Mouse (Mus musculus) erythroid progenitor cell, adult 5-6 weeks (primary cell): ENCODE data around the gene Taco1. TPM values are rescaled to one million over a fixed set of nuclear protein-coding genes. Genes with fewer than 3 reads are reported as not detected.

ENCODE experiments used
- total RNA-seq, 2 experiments: library from RNA; stranded (forward) in 1 of 2; stranded (reverse) in 1 of 2; fragments of 150-400 nt in 1 of 2; fragments of 186-747, 209-891 nt in 1 of 2; gene quantifications; 2 replicates each; pipeline versions ENCODE4 v1.2.3 to v1.2.4; 2015 to 2017; ENCODE audit warnings: low replicate concordance in 2 of 2

Gene Taco1
- total RNA-seq, 2 experiments from 2014 or later = 5.9 to 6.8 TPM

Other genes with a start within 250 kb of the Taco1 start
- gene Cyb561, start 112.7 kb upstream of the Taco1 start, total RNA-seq (2015; ENCODE audit: low replicate concordance) = 3.4 TPM in 1 of 2 replicates, not detected in the other
- gene Cyb561, start 112.7 kb upstream of the Taco1 start, total RNA-seq (2017; ENCODE audit: low replicate concordance) = 1.5 TPM in 1 of 2 replicates, not detected in the other
- gene Ace, start 98.1 kb upstream of the Taco1 start, total RNA-seq (2015; ENCODE audit: low replicate concordance) = 1.8 and 2.1 TPM in 2 replicates
- gene Ace, start 98.1 kb upstream of the Taco1 start, total RNA-seq (2017; ENCODE audit: low replicate concordance) = 1.1 and 1.2 TPM in 2 replicates
- gene Ace3, start 71.4 kb upstream of the Taco1 start, total RNA-seq (2015; ENCODE audit: low replicate concordance) = not detected in 2 replicates
- not detected in 2 replicates for gene Ace3, start 71.4 kb upstream of the Taco1 start, total RNA-seq (2017; ENCODE audit: low replicate concordance)
- not detected in 2 replicates for gene Kcnh6, start 57.9 kb upstream of the Taco1 start, total RNA-seq (2015; ENCODE audit: low replicate concordance)
- gene Kcnh6, start 57.9 kb upstream of the Taco1 start, total RNA-seq (2017; ENCODE audit: low replicate concordance) = not detected in 2 replicates
- gene Dcaf7, start 29.2 kb upstream of the Taco1 start, total RNA-seq (2015; ENCODE audit: low replicate concordance) = 25.2 and 28.1 TPM in 2 replicates
- gene Dcaf7, start 29.2 kb upstream of the Taco1 start, total RNA-seq (2017; ENCODE audit: low replicate concordance) = 26.9 and 36.5 TPM in 2 replicates
- 9.6 and 11.5 TPM in 2 replicates for gene Map3k3, start 18.6 kb downstream of the Taco1 start, total RNA-seq (2015; ENCODE audit: low replicate concordance)
- gene Map3k3, start 18.6 kb downstream of the Taco1 start, total RNA-seq (2017; ENCODE audit: low replicate concordance) = 5.7 and 6.2 TPM in 2 replicates
- not detected in 2 replicates for gene Gm10840, start 94.8 kb downstream of the Taco1 start, total RNA-seq (2015; ENCODE audit: low replicate concordance)
- not detected in 2 replicates for gene Gm10840, start 94.8 kb downstream of the Taco1 start, total RNA-seq (2017; ENCODE audit: low replicate concordance)
- gene Limd2, start 94.8 kb downstream of the Taco1 start, total RNA-seq (2015; ENCODE audit: low replicate concordance) = 35.7 and 49.0 TPM in 2 replicates
- 4.8 and 8.7 TPM in 2 replicates for gene Limd2, start 94.8 kb downstream of the Taco1 start, total RNA-seq (2017; ENCODE audit: low replicate concordance)
- 14.1 and 16.3 TPM in 2 replicates for gene Strada, start 136.1 kb downstream of the Taco1 start, total RNA-seq (2015; ENCODE audit: low replicate concordance)
- 6.4 and 12.3 TPM in 2 replicates for gene Strada, start 136.1 kb downstream of the Taco1 start, total RNA-seq (2017; ENCODE audit: low replicate concordance)
- gene Ccdc47, start 150.3 kb downstream of the Taco1 start, total RNA-seq (2015; ENCODE audit: low replicate concordance) = 24.1 and 54.9 TPM in 2 replicates
- gene Ccdc47, start 150.3 kb downstream of the Taco1 start, total RNA-seq (2017; ENCODE audit: low replicate concordance) = 122 and 130 TPM in 2 replicates
- gene Ddx42, start 150.9 kb downstream of the Taco1 start, total RNA-seq (2015; ENCODE audit: low replicate concordance) = 28.9 and 47.6 TPM in 2 replicates
- gene Ddx42, start 150.9 kb downstream of the Taco1 start, total RNA-seq (2017; ENCODE audit: low replicate concordance) = 60.4 and 91.1 TPM in 2 replicates
- gene Ftsj3, start 190.0 kb downstream of the Taco1 start, total RNA-seq (2015; ENCODE audit: low replicate concordance) = 6.5 and 13.8 TPM in 2 replicates
- 19.1 and 20.7 TPM in 2 replicates for gene Ftsj3, start 190.0 kb downstream of the Taco1 start, total RNA-seq (2017; ENCODE audit: low replicate concordance)
- gene Psmc5, start 190.1 kb downstream of the Taco1 start, total RNA-seq (2015; ENCODE audit: low replicate concordance) = 41.5 and 42.5 TPM in 2 replicates
- gene Psmc5, start 190.1 kb downstream of the Taco1 start, total RNA-seq (2017; ENCODE audit: low replicate concordance) = 33.4 and 66.2 TPM in 2 replicates
- 36.0 and 49.0 TPM in 2 replicates for gene Smarcd2, start 206.9 kb downstream of the Taco1 start, total RNA-seq (2015; ENCODE audit: low replicate concordance)
- gene Smarcd2, start 206.9 kb downstream of the Taco1 start, total RNA-seq (2017; ENCODE audit: low replicate concordance) = 119 and 162 TPM in 2 replicates
- not detected in 2 replicates for gene Tcam1, start 210.6 kb downstream of the Taco1 start, total RNA-seq (2015; ENCODE audit: low replicate concordance)
- gene Tcam1, start 210.6 kb downstream of the Taco1 start, total RNA-seq (2017; ENCODE audit: low replicate concordance) = not detected in 2 replicates
- not detected in 2 replicates for gene Gh, start 235.8 kb downstream of the Taco1 start, total RNA-seq (2015; ENCODE audit: low replicate concordance)
- 2.7 TPM in 1 of 2 replicates, not detected in the other for gene Gh, start 235.8 kb downstream of the Taco1 start, total RNA-seq (2017; ENCODE audit: low replicate concordance)
- gene Cd79b, start 248.7 kb downstream of the Taco1 start, total RNA-seq (2015; ENCODE audit: low replicate concordance) = 110 and 129 TPM in 2 replicates
- gene Cd79b, start 248.7 kb downstream of the Taco1 start, total RNA-seq (2017; ENCODE audit: low replicate concordance) = 29.3 and 46.0 TPM in 2 replicates